10 mouse cellular contexts compared by ENCODE assay signal in the genomic region with DNA sequence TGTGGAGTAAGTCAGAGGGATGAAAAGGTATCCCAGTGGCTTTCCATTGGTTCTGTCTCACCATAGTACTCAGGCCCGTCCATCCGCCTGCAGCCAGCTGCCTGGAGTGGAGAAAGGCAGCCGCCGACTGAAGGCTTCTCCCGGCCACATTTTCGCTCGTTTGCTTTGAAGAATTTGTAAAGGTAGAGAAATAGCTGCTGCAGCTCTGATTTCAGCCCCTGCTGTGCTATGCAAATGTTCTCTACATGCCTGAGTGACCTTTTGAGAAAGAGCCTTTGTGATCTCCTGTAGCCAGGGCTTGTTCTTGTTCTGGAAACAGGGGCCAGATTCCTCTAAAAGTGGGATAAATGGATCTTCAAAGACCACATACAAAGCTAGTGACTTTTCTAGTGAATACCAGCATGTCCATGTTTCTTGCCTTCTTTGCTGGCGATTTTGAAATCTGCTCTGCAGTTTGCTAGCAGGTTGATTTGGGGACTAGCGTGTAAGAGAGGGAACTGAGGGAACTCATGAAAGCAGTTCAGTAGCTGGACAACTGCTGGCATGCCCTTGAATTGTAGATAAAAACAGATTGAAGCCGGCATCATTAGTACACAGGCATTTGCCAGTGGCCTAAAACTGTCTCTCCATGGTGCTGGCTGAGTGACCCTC. TPM values are rescaled to one million over a fixed set of nuclear protein-coding genes. Genes with fewer than 3 reads are reported as not detected.
DNase-seq lines count a peak whose midpoint lies in the region; ATAC-seq and TF ChIP-seq lines count a peak whose summit lies in the region.
"Had no signal": no experiment of that assay in that cellular context is flagged by ENCODE, and none has a peak within 500 bp of the region (broad histone marks: within the 10 kb centered on the region; RNA-seq: fewer than 3 reads in every experiment).

No protein-coding gene starts in this region.

- H3K4me3 ChIP-seq in heart, embryonic 13.5 days, result no peak overlapping the region
- H3K4me3 ChIP-seq in cortical plate, adult 2 months (ENCODE audit: insufficient read depth, low read length), result no peak overlapping the region
- H3K4me3 ChIP-seq in hindbrain, postnatal 0 days (ENCODE audit: low read length), result no peak overlapping the region
- H3K4me3 ChIP-seq in neural tube, embryonic 13.5 days, result no peak overlapping the region
- no peak overlapping the region for H3K4me3 ChIP-seq in intestine, embryonic 15.5 days (replicated peaks)
- H3K4me3 ChIP-seq: embryonic facial prominence, embryonic 15.5 days had no signal

- H3K9ac ChIP-seq in heart, embryonic 13.5 days, result no peak overlapping the region; the same call in 1 of the 2 replicates
- 0 out of 2 replicates have a peak overlapping the region, but pooled peaks have one; percentile 30 for H3K9ac ChIP-seq in hindbrain, postnatal 0 days (replicated peaks; ENCODE audit: low read length)
- H3K9ac ChIP-seq in neural tube, embryonic 13.5 days, result peak overlapping the region; percentile 31; the same call in 1 of the 2 replicates
- H3K9ac ChIP-seq in intestine, embryonic 15.5 days, result no peak overlapping the region
- H3K9ac ChIP-seq: embryonic facial prominence, embryonic 15.5 days had no signal

- H3K4me2 ChIP-seq in heart, embryonic 13.5 days, result no peak overlapping the region
- peak overlapping the region; percentile 40 for H3K4me2 ChIP-seq in hindbrain, postnatal 0 days (ENCODE audit: low read depth, low read length)
- H3K4me2 ChIP-seq in neural tube, embryonic 13.5 days, result peak overlapping the region; percentile 18
- H3K4me2 ChIP-seq in intestine, embryonic 15.5 days (replicated peaks), result no peak overlapping the region
- H3K4me2 ChIP-seq: embryonic facial prominence, embryonic 15.5 days had no signal

- H3K9me3 ChIP-seq in heart, embryonic 13.5 days, result no peaks in the 10 kb centered on the region
- H3K9me3 ChIP-seq in hindbrain, postnatal 0 days (ENCODE audit: low read length), result no peaks in the 10 kb centered on the region
- H3K9me3 ChIP-seq in neural tube, embryonic 13.5 days, result no peaks in the 10 kb centered on the region
- H3K9me3 ChIP-seq in intestine, embryonic 15.5 days, result no peaks in the 10 kb centered on the region
- H3K9me3 ChIP-seq: embryonic facial prominence, embryonic 15.5 days had no signal

- no peak for TF ChIP-seq POLR2A in cortical plate, adult 2 months (IDR thresholded peaks at IDR 0.05; ENCODE audit: extremely low read depth, insufficient read depth, low read length)

- no peak for TF ChIP-seq CTCF in cortical plate, adult 2 months (IDR thresholded peaks at IDR 0.05; ENCODE audit: extremely low read depth, insufficient read depth, low read length)
- TF ChIP-seq CTCF in hindbrain, postnatal 0 days (IDR thresholded peaks at IDR 0.05; ENCODE audit: low read depth), result no peak

- 44% methylated on average over 10 of the region's 10 CpGs for WGBS in heart, embryonic 13.5 days
- WGBS in hindbrain, postnatal 0 days, result 19% methylated on average over 10 of the region's 10 CpGs
- WGBS in neural tube, embryonic 13.5 days, result 9% methylated on average over 10 of the region's 10 CpGs
- 58% methylated on average over 10 of the region's 10 CpGs for WGBS in intestine, embryonic 15.5 days

- peaks cover 29% of the 10 kb centered on the region for H3K4me1 ChIP-seq in heart, embryonic 13.5 days
- H3K4me1 ChIP-seq in cortical plate, adult 2 months (ENCODE audit: control insufficient read depth, insufficient read depth, low read length), result peaks cover 5% of the 10 kb centered on the region; the same call in 1 of the 2 replicates
- peaks cover 17% of the 10 kb centered on the region for H3K4me1 ChIP-seq in hindbrain, postnatal 0 days (ENCODE audit: insufficient read depth, low read length)
- H3K4me1 ChIP-seq in neural tube, embryonic 13.5 days (replicated peaks), result peaks cover 44% of the 10 kb centered on the region
- H3K4me1 ChIP-seq in intestine, embryonic 15.5 days (replicated peaks), result peaks cover 9% of the 10 kb centered on the region; the same call in 1 of the 2 replicates

- intact Hi-C loops in heart, postnatal 10 days (cut with DNase I), result loop anchor here (5.0 kb wide), 3 partner anchors 38 to 123 kb away; a partner anchor contains a TSS

- no peak for DNase-seq in heart, postnatal 10 days
- DNase-seq in hindbrain, postnatal 0 days (ENCODE audit: low spot score), result peak; percentile 53
- no peak for DNase-seq in layer of hippocampus, adult 8-10 months (ENCODE audit: low spot score in 2 of 2)
- DNase-seq in lung, postnatal 36 days, result no peak

- H3K27me3 ChIP-seq in heart, embryonic 13.5 days (replicated peaks), result no peaks in the 10 kb centered on the region
- H3K27me3 ChIP-seq in hindbrain, postnatal 0 days (ENCODE audit: insufficient read depth, low read length), result no peaks in the 10 kb centered on the region
- peaks cover 22% of the 10 kb centered on the region for H3K27me3 ChIP-seq in neural tube, embryonic 13.5 days
- no peaks in the 10 kb centered on the region for H3K27me3 ChIP-seq in intestine, embryonic 15.5 days (replicated peaks)
- H3K27me3 ChIP-seq: embryonic facial prominence, embryonic 15.5 days had no signal

- peaks cover 24% of the 10 kb centered on the region for H3K36me3 ChIP-seq in heart, embryonic 13.5 days
- peaks cover 15% of the 10 kb centered on the region; the same call in 1 of the 2 replicates for H3K36me3 ChIP-seq in hindbrain, postnatal 0 days (ENCODE audit: insufficient read depth, low read length)
- peaks cover 16% of the 10 kb centered on the region for H3K36me3 ChIP-seq in neural tube, embryonic 13.5 days
- no peaks in the 10 kb centered on the region; the same call in 1 of the 2 replicates for H3K36me3 ChIP-seq in intestine, embryonic 15.5 days

- 0 out of 2 replicates have a peak overlapping the region, but pooled peaks have one; percentile 17 for H3K27ac ChIP-seq in heart, embryonic 13.5 days (replicated peaks)
- peak overlapping the region; percentile 32; the same call in 1 of the 2 replicates for H3K27ac ChIP-seq in cortical plate, adult 2 months (ENCODE audit: insufficient read depth, low read length)
- H3K27ac ChIP-seq in hindbrain, postnatal 0 days, result peak overlapping the region; percentile 67; the same call in 1 of the 2 replicates
- H3K27ac ChIP-seq in neural tube, embryonic 13.5 days (replicated peaks), result peak overlapping the region; percentile 52
- no peak overlapping the region for H3K27ac ChIP-seq in intestine, embryonic 15.5 days
- H3K27ac ChIP-seq: embryonic facial prominence, embryonic 15.5 days had no signal

- no peak for ATAC-seq in heart, embryonic 13.5 days (ENCODE audit: extremely low read depth, insufficient number of reproducible peaks, low FRiP score, low TSS enrichment)
- no peak for ATAC-seq in hindbrain, postnatal 0 days
- no peak for ATAC-seq in neural tube, embryonic 13.5 days (ENCODE audit: low read depth)
- no peak for ATAC-seq in intestine, embryonic 15.5 days

RNA-seq across cellular contexts. Expression of a gene that starts 4.9 kb away (rescaled TPM):
- polyA plus RNA-seq in heart, embryonic 13.5 days (2015; fragmentation: Nextera tagmentation; extraction: Ambion mirVana), result 2.7 and 4.7 TPM in 2 replicates
- 10 to 100 TPM; 11.8 to 14.8 TPM for total RNA-seq in heart, postnatal 10 days (2021)
- 36.7 and 38.8 TPM in 2 replicates for polyA plus RNA-seq in cortical plate, adult 2 months (2012; rRNA removed)
- 15.2 and 21.1 TPM in 2 replicates for total RNA-seq in hindbrain, postnatal 0 days (2014; rRNA removed)
- polyA plus RNA-seq in hindbrain, postnatal 0 days (2015; fragmentation: Nextera tagmentation; extraction: Ambion mirVana), result 41.8 and 42.2 TPM in 2 replicates
- 14.5 and 18.7 TPM in 2 replicates for polyA plus RNA-seq in neural tube, embryonic 13.5 days (2015; fragmentation: Nextera tagmentation; extraction: Ambion mirVana)
- polyA plus RNA-seq in intestine, embryonic 15.5 days (2015; fragmentation: Nextera tagmentation; extraction: Ambion mirVana), result 11.2 and 12.4 TPM in 2 replicates
- total RNA-seq in layer of hippocampus, adult 8-10 months (2022), result 10 to 100 TPM; 52.8 to 75.2 (median 63.4) TPM

RNA-seq across cellular contexts. Expression of a gene that starts 40.3 kb away (rescaled TPM):
- 0.11 and 0.64 TPM in 2 replicates for polyA plus RNA-seq in heart, embryonic 13.5 days (2015; fragmentation: Nextera tagmentation; extraction: Ambion mirVana)
- under 1 TPM in 1 of 2 experiments, not detected in 1; 0.69 TPM for total RNA-seq in heart, postnatal 10 days (2021)
- polyA plus RNA-seq in cortical plate, adult 2 months (2012; rRNA removed), result 0.06 TPM in 2 replicates
- total RNA-seq in hindbrain, postnatal 0 days (2014; rRNA removed), result 0.50 TPM in 1 of 2 replicates, not detected in the other
- polyA plus RNA-seq in hindbrain, postnatal 0 days (2015; fragmentation: Nextera tagmentation; extraction: Ambion mirVana), result 0.30 and 0.41 TPM in 2 replicates
- 0.36 TPM in 1 of 2 replicates, not detected in the other for polyA plus RNA-seq in neural tube, embryonic 13.5 days (2015; fragmentation: Nextera tagmentation; extraction: Ambion mirVana)
- polyA plus RNA-seq in intestine, embryonic 15.5 days (2015; fragmentation: Nextera tagmentation; extraction: Ambion mirVana), result 0.88 and 0.91 TPM in 2 replicates
- total RNA-seq in layer of hippocampus, adult 8-10 months (2022), result not detected
- polyA plus RNA-seq: limb, embryonic 11.5 days had no signal

RNA-seq across cellular contexts. Expression of a gene that starts 46.0 kb away (rescaled TPM):
- 460 and 512 TPM in 2 replicates for polyA plus RNA-seq in heart, embryonic 13.5 days (2015; fragmentation: Nextera tagmentation; extraction: Ambion mirVana)
- total RNA-seq in heart, postnatal 10 days (2021), result 100 to 1,000 TPM; 756 to 778 TPM
- 198 and 200 TPM in 2 replicates for polyA plus RNA-seq in cortical plate, adult 2 months (2012; rRNA removed)
- total RNA-seq in hindbrain, postnatal 0 days (2014; rRNA removed), result 123 and 135 TPM in 2 replicates
- polyA plus RNA-seq in hindbrain, postnatal 0 days (2015; fragmentation: Nextera tagmentation; extraction: Ambion mirVana), result 292 and 295 TPM in 2 replicates
- 259 and 285 TPM in 2 replicates for polyA plus RNA-seq in neural tube, embryonic 13.5 days (2015; fragmentation: Nextera tagmentation; extraction: Ambion mirVana)
- 197 and 198 TPM in 2 replicates for polyA plus RNA-seq in intestine, embryonic 15.5 days (2015; fragmentation: Nextera tagmentation; extraction: Ambion mirVana)
- 100 to 1,000 TPM; 169 to 185 (median 175) TPM for total RNA-seq in layer of hippocampus, adult 8-10 months (2022)

Comparison
In these comparisons a context has a peak if more than half of its experiments do, and no peak if none do; other contexts are left out.
1. H3K4me2 ChIP-seq: peak in hindbrain, postnatal 0 days (single experiment) and neural tube, embryonic 13.5 days (single experiment); none in heart, embryonic 13.5 days (single experiment) and intestine, embryonic 15.5 days (single experiment).
2. H3K9ac ChIP-seq: peak in hindbrain, postnatal 0 days (single experiment) and neural tube, embryonic 13.5 days (single experiment); none in heart, embryonic 13.5 days (single experiment) and intestine, embryonic 15.5 days (single experiment).